Mouse (Mus musculus) E14TG2a.4 (cell line): ENCODE data around the gene Blmh.
A peak's percentile ranks its signal among the peaks of the same experiment; 100 is the strongest.

ENCODE experiments used
- H3K27me3 ChIP-seq: 2 replicates; pipeline ENCODE4 v1.6.1; 2014; ENCODE audit warnings: low read length, control low read depth; ENCODE audit not compliant: insufficient read depth
- H3K36me3 ChIP-seq: 2 replicates; pipeline ENCODE4 v1.6.1; 2014; ENCODE audit warnings: low read length, control low read depth; ENCODE audit not compliant: insufficient read depth
- H3K4me1 ChIP-seq: replicated peaks from 2 replicates; pipeline ENCODE4 v1.6.1; 2014; ENCODE audit warnings: low read depth, low read length, control low read depth
- H3K4me3 ChIP-seq: replicated peaks from 2 replicates; pipeline ENCODE4 v1.5.1; 2014; ENCODE audit warnings: mild to moderate bottlenecking, low read length
- H3K9me3 ChIP-seq: 2 replicates; pipeline ENCODE4 v1.6.1; 2014; ENCODE audit warnings: low read length, control low read depth
- CTCF ChIP-seq: conservative IDR thresholded peaks from 2 replicates; pipeline ENCODE4 v1.5.1; 2014; ENCODE audit warnings: low read length
- NANOG ChIP-seq: IDR thresholded peaks from 2 replicates; pipeline ENCODE4 v1.6.1; 2014; ENCODE audit warnings: borderline replicate concordance, low read length, mixed read lengths
- POU5F1 ChIP-seq: IDR thresholded peaks from 2 replicates; pipeline ENCODE4 v1.6.1; 2014; ENCODE audit warnings: low read length, borderline replicate concordance

The Blmh gene

GRCm38 (mm10) chr11:77019539-77019938, 94.9 kb downstream of the Blmh start:
- H3K4me3 ChIP-seq: no peak overlapping the region
- no peaks in the 10 kb centered on the region for H3K4me1 ChIP-seq
- H3K9me3 ChIP-seq: no peaks in the 10 kb centered on the region
- H3K36me3 ChIP-seq: no peaks in the 10 kb centered on the region
- TF ChIP-seq POU5F1 (no peak), NANOG (no peak), CTCF (no peak)
- peaks cover 13% of the 10 kb centered on the region for H3K27me3 ChIP-seq

GRCm38 (mm10) chr11:77021749-77022396, 97.3 kb downstream of the Blmh start:
- Histone ChIP-seq H3K4me3 (no peak overlapping the region), H3K36me3 (no peaks in the 10 kb centered on the region), H3K4me1 (no peaks in the 10 kb centered on the region), H3K9me3 (no peaks in the 10 kb centered on the region), H3K27me3 (peaks cover 13% of the 10 kb centered on the region)
- TF ChIP-seq POU5F1: no peak
- no peak for TF ChIP-seq NANOG
- TF ChIP-seq CTCF: no peak

GRCm38 (mm10) chr11:77026559-77026958, 102.0 kb downstream of the Blmh start:
- no peaks in the 10 kb centered on the region for H3K9me3 ChIP-seq
- no peak overlapping the region for H3K4me3 ChIP-seq
- H3K36me3 ChIP-seq: no peaks in the 10 kb centered on the region
- no peaks in the 10 kb centered on the region for H3K4me1 ChIP-seq
- no peak for TF ChIP-seq POU5F1
- peak; percentile 30; the same call in 1 of the 2 replicates for TF ChIP-seq CTCF
- no peak for TF ChIP-seq NANOG
- peaks cover 4% of the 10 kb centered on the region; the same call in 1 of the 2 replicates for H3K27me3 ChIP-seq

- H3K4me1 ChIP-seq: no peaks in the 10 kb centered on the region
- H3K4me3 ChIP-seq: no peak overlapping the region
- no peaks in the 10 kb centered on the region for H3K9me3 ChIP-seq
- TF ChIP-seq CTCF: no peak
- no peak for TF ChIP-seq POU5F1
- no peak for TF ChIP-seq NANOG
- peaks cover 4% of the 10 kb centered on the region; the same call in 1 of the 2 replicates for H3K27me3 ChIP-seq
- no peaks in the 10 kb centered on the region for H3K36me3 ChIP-seq
Observed at GRCm38 (mm10) chr11:77028157-77028556, 103.5 kb downstream of the Blmh start.

GRCm38 (mm10) chr11:77031151-77031934, 106.7 kb downstream of the Blmh start:
- TF ChIP-seq CTCF: no peak
- no peak for TF ChIP-seq POU5F1
- TF ChIP-seq NANOG: no peak
- no peaks in the 10 kb centered on the region for H3K27me3 ChIP-seq
- H3K4me3 ChIP-seq: no peak overlapping the region
- H3K4me1 ChIP-seq: no peaks in the 10 kb centered on the region
- H3K36me3 ChIP-seq: no peaks in the 10 kb centered on the region
- H3K9me3 ChIP-seq: no peaks in the 10 kb centered on the region
